Mouse (Mus musculus) bone marrow macrophage, adult 2 months (primary cell): ENCODE data around the gene Fam83b.

Source experiments
- CTCF ChIP-seq: IDR thresholded peaks from 2 replicates; pipeline ENCODE4 v1.5.1; 2012; ENCODE audit warnings: low read depth, mild to moderate bottlenecking, low read length, moderate library complexity
- POLR2A ChIP-seq: IDR thresholded peaks from 2 replicates; pipeline ENCODE4 v1.6.1; 2012; ENCODE audit warnings: mild to moderate bottlenecking, low read depth, low read length, borderline replicate concordance

DNA sequence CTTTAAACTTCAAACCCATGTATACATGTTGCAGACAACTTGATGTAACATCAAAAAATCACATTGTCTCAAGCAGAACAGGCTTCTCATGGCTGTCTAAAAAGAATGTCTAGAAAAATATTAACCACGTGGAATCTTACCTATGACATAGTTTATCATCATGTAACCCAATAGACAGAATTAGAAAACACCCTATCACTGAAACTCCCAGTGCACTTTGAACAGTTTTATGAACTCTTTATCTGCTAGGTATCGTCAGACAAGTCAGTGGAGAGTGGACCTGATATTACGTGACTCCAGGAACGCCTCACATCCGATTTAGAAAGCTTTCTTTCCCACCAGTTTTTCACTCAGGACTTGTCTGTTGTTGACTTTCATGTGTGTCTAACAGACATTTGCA is 15.1 kb upstream of the Fam83b start:
- no peak for TF ChIP-seq POLR2A
- TF ChIP-seq CTCF: no peak
